ENCODE assay signal across 10 mouse cellular contexts in the genomic region with DNA sequence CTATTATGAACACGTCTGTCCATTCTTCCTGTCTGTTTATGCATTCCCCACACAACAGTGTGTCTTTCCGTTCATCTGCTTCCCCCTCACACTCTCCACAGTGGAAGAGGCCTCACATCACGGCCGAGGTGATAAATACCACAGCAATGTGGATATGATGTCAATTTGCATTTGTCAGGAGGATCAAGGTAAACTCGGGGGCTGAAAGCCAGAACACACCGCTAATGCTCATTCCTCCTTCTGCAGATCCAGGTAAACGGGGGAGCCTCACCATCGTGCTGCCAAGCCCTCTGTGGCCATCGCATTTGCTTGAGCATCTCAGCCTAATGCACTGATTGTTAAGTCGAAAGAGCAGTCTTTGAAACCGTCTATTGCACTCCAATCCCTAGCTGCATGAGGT. TPM values are rescaled to one million over a fixed set of nuclear protein-coding genes. Genes with fewer than 3 reads are reported as not detected.
DNase-seq lines count a peak whose midpoint lies in the region; ATAC-seq lines count a peak whose summit lies in the region.
"Had no signal": no experiment of that assay in that cellular context is flagged by ENCODE, and none has a peak within 500 bp of the region (broad histone marks: within the 10 kb centered on the region; RNA-seq: fewer than 3 reads in every experiment).

No protein-coding gene starts in this region.

- no peaks in the 10 kb centered on the region for H3K36me3 ChIP-seq in lung, embryonic 15.5 days
- no peaks in the 10 kb centered on the region for H3K36me3 ChIP-seq in hindbrain, embryonic 10.5 days
- no peaks in the 10 kb centered on the region for H3K36me3 ChIP-seq in liver, embryonic 13.5 days
- H3K36me3 ChIP-seq in stomach, embryonic 16.5 days (ENCODE audit: control insufficient read depth, insufficient read depth, low read length): no peaks in the 10 kb centered on the region

- ATAC-seq in lung, embryonic 15.5 days (ENCODE audit: borderline replicate concordance, extremely low read depth, low FRiP score, low TSS enrichment): no peak
- ATAC-seq in liver, embryonic 13.5 days (ENCODE audit: low read depth): no peak
- no peak for ATAC-seq in stomach, embryonic 16.5 days (ENCODE audit: insufficient read depth, low FRiP score)

- peaks cover 49% of the 10 kb centered on the region for H3K27me3 ChIP-seq in lung, embryonic 15.5 days
- peaks cover 73% of the 10 kb centered on the region for H3K27me3 ChIP-seq in hindbrain, embryonic 10.5 days (ENCODE audit: insufficient read depth, poor library complexity, severe bottlenecking)
- peaks cover 41% of the 10 kb centered on the region for H3K27me3 ChIP-seq in liver, embryonic 13.5 days
- peaks cover 7% of the 10 kb centered on the region for H3K27me3 ChIP-seq in stomach, embryonic 16.5 days (ENCODE audit: control insufficient read depth, insufficient read depth, low read length)

- no peaks in the 10 kb centered on the region for H3K9me3 ChIP-seq in lung, embryonic 15.5 days
- no peaks in the 10 kb centered on the region for H3K9me3 ChIP-seq in hindbrain, embryonic 10.5 days
- H3K9me3 ChIP-seq in liver, embryonic 13.5 days (replicated peaks): no peaks in the 10 kb centered on the region
- no peaks in the 10 kb centered on the region for H3K9me3 ChIP-seq in stomach, embryonic 16.5 days (replicated peaks; ENCODE audit: control insufficient read depth, low read length)

- H3K27ac ChIP-seq in lung, embryonic 15.5 days: no peak overlapping the region
- H3K27ac ChIP-seq in hindbrain, embryonic 10.5 days: peak overlapping the region; percentile 78
- H3K27ac ChIP-seq in liver, embryonic 13.5 days: no peak overlapping the region
- H3K27ac ChIP-seq in stomach, embryonic 16.5 days (ENCODE audit: low read length): no peak overlapping the region

- DNase-seq in lung, postnatal 4 days: no peak
- DNase-seq in hindbrain, embryonic 10.5 days (ENCODE audit: low spot score): peak; percentile 37
- no peak for DNase-seq in liver, embryonic 13.5 days
- no peak for DNase-seq in left cerebral cortex, postnatal 36 days (ENCODE audit: low spot score in 2 of 2)
- no peak for DNase-seq in frontal cortex, postnatal 25 days (ENCODE audit: low spot score in 2 of 2)
- no peak for DNase-seq in kidney, adult 18-20 months

- no peaks in the 10 kb centered on the region for H3K4me1 ChIP-seq in lung, embryonic 15.5 days
- peaks cover 21% of the 10 kb centered on the region for H3K4me1 ChIP-seq in hindbrain, embryonic 10.5 days (replicated peaks)
- no peaks in the 10 kb centered on the region for H3K4me1 ChIP-seq in liver, embryonic 13.5 days (replicated peaks)
- H3K4me1 ChIP-seq in stomach, embryonic 16.5 days (ENCODE audit: control insufficient read depth, insufficient read depth, low read length): peaks cover 4% of the 10 kb centered on the region; the same call in 1 of the 2 replicates

- intact Hi-C loops in left cerebral cortex, postnatal 36 days (cut with DNase I): no loop called here

- WGBS in lung, embryonic 15.5 days: 13% methylated on average over 11 of the region's 11 CpGs
- 9% methylated on average over 11 of the region's 11 CpGs for WGBS in hindbrain, embryonic 10.5 days
- 15% methylated on average over 11 of the region's 11 CpGs for WGBS in liver, embryonic 13.5 days (ENCODE audit: insufficient replicate concordance)
- 20% methylated on average over 11 of the region's 11 CpGs for WGBS in stomach, embryonic 16.5 days

- peak overlapping the region; percentile 53 for H3K4me2 ChIP-seq in lung, embryonic 15.5 days
- 0 out of 2 replicates have a peak overlapping the region, but pooled peaks have one; percentile 17 for H3K4me2 ChIP-seq in liver, embryonic 13.5 days
- H3K4me2 ChIP-seq in stomach, embryonic 16.5 days (ENCODE audit: low read depth, low read length): peak overlapping the region; percentile 48

- H3K9ac ChIP-seq in lung, embryonic 15.5 days: no peak overlapping the region
- H3K9ac ChIP-seq in liver, embryonic 13.5 days: no peak overlapping the region
- no peak overlapping the region for H3K9ac ChIP-seq in stomach, embryonic 16.5 days (ENCODE audit: low read length)

- peak overlapping the region; percentile 20 for H3K4me3 ChIP-seq in lung, embryonic 15.5 days
- H3K4me3 ChIP-seq in hindbrain, embryonic 10.5 days: peak overlapping the region; percentile 50
- no peak overlapping the region for H3K4me3 ChIP-seq in liver, embryonic 13.5 days (replicated peaks)
- H3K4me3 ChIP-seq in stomach, embryonic 16.5 days (replicated peaks; ENCODE audit: low read length): peak overlapping the region; percentile 28

RNA-seq across cellular contexts. Expression of a gene that starts 56.1 kb away (rescaled TPM):
- not detected in 2 replicates for polyA plus RNA-seq in lung, embryonic 15.5 days (2015; fragmentation: Nextera tagmentation; extraction: Ambion mirVana)
- polyA plus RNA-seq in hindbrain, embryonic 10.5 days (2016; fragmentation: Nextera tagmentation; extraction: Ambion mirVana): not detected in 2 replicates
- not detected in 2 replicates for polyA plus RNA-seq in liver, embryonic 13.5 days (2015; fragmentation: Nextera tagmentation; extraction: Ambion mirVana)
- polyA plus RNA-seq in stomach, embryonic 16.5 days (2015; fragmentation: Nextera tagmentation; extraction: Ambion mirVana): not detected in 2 replicates
- not detected for total RNA-seq in left cerebral cortex, postnatal 36 days (2021)
- total RNA-seq: layer of hippocampus, adult 8-10 months had no signal
- polyA plus RNA-seq: spleen, adult 2 months had no signal
